Mouse (Mus musculus): ENCODE measurements around the gene Akna.

Gene Akna

GRCm38 (mm10) chr4:63385784-63386183 is 17.4 kb downstream of the Akna start:
- in situ Hi-C loops (cut with MboI, MseI), result no loop called here

- in situ Hi-C loops (cut with MboI, MseI), result no loop called here
Observed at GRCm38 (mm10) chr4:63385253-63385652, 17.9 kb downstream of the Akna start.

- in situ Hi-C loops (cut with MboI, MseI), result no loop called here
Observed at GRCm38 (mm10) chr4:63384262-63384661, 18.9 kb downstream of the Akna start.

- in situ Hi-C loops (cut with MboI, MseI), result no loop called here
Observed at GRCm38 (mm10) chr4:63383474-63383873, 19.7 kb downstream of the Akna start.

- in situ Hi-C loops (cut with MboI, MseI), result no loop called here
Observed at GRCm38 (mm10) chr4:63382676-63383369, 20.3 kb downstream of the Akna start.

- in situ Hi-C loops (cut with MboI, MseI), result no loop called here
Observed at GRCm38 (mm10) chr4:63377483-63377882, 25.7 kb downstream of the Akna start.

GRCm38 (mm10) chr4:63375367-63375766 is 27.8 kb downstream of the Akna start:
- in situ Hi-C loops (cut with MboI, MseI), result no loop called here

- in situ Hi-C loops (cut with MboI, MseI), result no loop called here
Observed at GRCm38 (mm10) chr4:63374331-63374730, 28.8 kb downstream of the Akna start.

- in situ Hi-C loops (cut with MboI, MseI), result no loop called here
Observed at GRCm38 (mm10) chr4:63373404-63373803, 29.8 kb downstream of the Akna start.

- in situ Hi-C loops (cut with MboI, MseI), result no loop called here
Observed at GRCm38 (mm10) chr4:63371890-63372289, 31.3 kb downstream of the Akna start.

GRCm38 (mm10) chr4:63370897-63371296 is 32.3 kb downstream of the Akna start:
- in situ Hi-C loops (cut with MboI, MseI), result no loop called here

- in situ Hi-C loops (cut with MboI, MseI), result loop anchor here (5.0 kb wide), 1 partner anchor 39 kb away; no protein-coding TSS in a partner anchor
Observed at GRCm38 (mm10) chr4:63368577-63368976, 34.6 kb downstream of the Akna start.

- in situ Hi-C loops (cut with MboI, MseI), result no loop called here
Observed at GRCm38 (mm10) chr4:63362150-63362549, 41.0 kb downstream of the Akna start, which contains the start of gene Orm2. TSS of gene Orm2 (plus strand) at chr4:63362449.

GRCm38 (mm10) chr4:63359861-63360260 is 43.3 kb downstream of the Akna start:
- in situ Hi-C loops (cut with MboI, MseI), result no loop called here

- in situ Hi-C loops (cut with MboI, MseI), result no loop called here
Observed at GRCm38 (mm10) chr4:63356981-63357570, 46.1 kb downstream of the Akna start.

GRCm38 (mm10) chr4:63355877-63356665 is 47.1 kb downstream of the Akna start, which contains the start of gene Orm3:
TSS of gene Orm3 (plus strand) at chr4:63356162.
- in situ Hi-C loops (cut with MboI, MseI), result no loop called here

- in situ Hi-C loops (cut with MboI, MseI), result no loop called here
Observed at GRCm38 (mm10) chr4:63348524-63348923, 54.6 kb downstream of the Akna start.

- in situ Hi-C loops (cut with MboI, MseI), result no loop called here
Observed at GRCm38 (mm10) chr4:63346659-63347058, 56.5 kb downstream of the Akna start.

- in situ Hi-C loops (cut with MboI, MseI), result no loop called here
Observed at GRCm38 (mm10) chr4:63345261-63345660, 57.9 kb downstream of the Akna start.

GRCm38 (mm10) chr4:63344295-63344694 is 58.9 kb downstream of the Akna start, which contains the start of gene Orm1:
TSS of gene Orm1 (plus strand) at chr4:63344560.
- in situ Hi-C loops (cut with MboI, MseI), result no loop called here

GRCm38 (mm10) chr4:63343608-63344007 is 59.5 kb downstream of the Akna start:
- in situ Hi-C loops (cut with MboI, MseI), result no loop called here

GRCm38 (mm10) chr4:63342491-63342890 is 60.7 kb downstream of the Akna start:
- in situ Hi-C loops (cut with MboI, MseI), result no loop called here

Data from T-helper 2 cell (primary cell).